In genomic region chr17:75208164-75208698, GRCm38 (mm10) we compare ENCODE assay signal across 27 mouse cellular contexts.
DNase-seq lines count a peak whose midpoint lies in the region; ATAC-seq and TF ChIP-seq lines count a peak whose summit lies in the region.
"Had no signal": no experiment of that assay in that cellular context is flagged by ENCODE, and none has a peak within 500 bp of the region (broad histone marks: within the 10 kb centered on the region; RNA-seq: fewer than 3 reads in every experiment).

No protein-coding gene starts in this region.

- peak overlapping the region; percentile 24; the same call in 1 of the 2 replicates for H3K27ac ChIP-seq in kidney, embryonic 14.5 days (ENCODE audit: low read depth, low read length)
- no peak overlapping the region for H3K27ac ChIP-seq in kidney, postnatal 0 days
- H3K27ac ChIP-seq in kidney, adult 2 months (ENCODE audit: insufficient read depth, low read depth, low read length) = no peak overlapping the region
- no peak overlapping the region for H3K27ac ChIP-seq in limb, embryonic 14.5 days (replicated peaks; ENCODE audit: low read depth, low read length)
- H3K27ac ChIP-seq in limb, embryonic 10.5 days = no peak overlapping the region
- H3K27ac ChIP-seq: embryonic facial prominence, embryonic 12.5 days; embryonic facial prominence, embryonic 15.5 days; heart, embryonic 15.5 days; hindbrain, embryonic 10.5 days; hindbrain, embryonic 13.5 days had no signal

- peak; percentile 22 for DNase-seq in embryo, embryonic 11 days
- no peak for DNase-seq in embryo, embryonic 10.5 days (ENCODE audit: low spot score)
- no peak for DNase-seq in kidney, postnatal 25 days
- DNase-seq in kidney, postnatal 0 days (ENCODE audit: low spot score) = peak; percentile 85
- DNase-seq in kidney, adult 2 months = no peak
- DNase-seq in limb, embryonic 14.5 days (ENCODE audit: low spot score) = peak; percentile 49
- DNase-seq in limb, embryonic 10.5 days (ENCODE audit: low spot score) = no peak
- DNase-seq: adrenal gland, adult 8-10 months; adrenal gland, postnatal 36 days; cerebellum, adult 18-20 months; cerebellum, adult 9-10 months; cerebellum, postnatal 14 days; forebrain, postnatal 0 days; gastrocnemius, postnatal 25 days; heart, adult 18-20 months; heart, postnatal 10 days; heart, postnatal 36 days had no signal

- no peaks in the 10 kb centered on the region for H3K9me3 ChIP-seq in kidney, embryonic 14.5 days (ENCODE audit: control insufficient read depth, low read length)
- H3K9me3 ChIP-seq in kidney, postnatal 0 days (replicated peaks; ENCODE audit: low read length) = no peaks in the 10 kb centered on the region
- no peaks in the 10 kb centered on the region for H3K9me3 ChIP-seq in limb, embryonic 14.5 days (ENCODE audit: control insufficient read depth, low read length)
- H3K9me3 ChIP-seq in limb, embryonic 10.5 days (replicated peaks) = no peaks in the 10 kb centered on the region
- H3K9me3 ChIP-seq: embryonic facial prominence, embryonic 12.5 days; embryonic facial prominence, embryonic 15.5 days; heart, embryonic 12.5 days; heart, embryonic 15.5 days; hindbrain, embryonic 10.5 days; hindbrain, embryonic 13.5 days had no signal

- TF ChIP-seq POLR2A in kidney, adult 2 months (IDR thresholded peaks at IDR 0.05; ENCODE audit: low read depth, low read length) = no peak
- no peak for TF ChIP-seq POLR2A in limb, embryonic 14.5 days (IDR thresholded peaks at IDR 0.05; ENCODE audit: borderline replicate concordance, extremely low read depth, insufficient read depth, insufficient read length)

- no peaks in the 10 kb centered on the region for H3K27me3 ChIP-seq in kidney, embryonic 14.5 days (ENCODE audit: control insufficient read depth, insufficient read depth, low read length)
- H3K27me3 ChIP-seq in kidney, postnatal 0 days (ENCODE audit: insufficient read depth, low read length) = no peaks in the 10 kb centered on the region
- no peaks in the 10 kb centered on the region for H3K27me3 ChIP-seq in kidney, adult 2 months (replicated peaks; ENCODE audit: control insufficient read depth, insufficient read depth, low read length)
- H3K27me3 ChIP-seq in limb, embryonic 14.5 days (ENCODE audit: control insufficient read depth, insufficient read depth, low read length) = no peaks in the 10 kb centered on the region
- H3K27me3 ChIP-seq in limb, embryonic 10.5 days (ENCODE audit: low read depth, poor library complexity, severe bottlenecking) = no peaks in the 10 kb centered on the region
- H3K27me3 ChIP-seq: embryonic facial prominence, embryonic 12.5 days; embryonic facial prominence, embryonic 15.5 days; heart, embryonic 12.5 days; heart, embryonic 15.5 days; hindbrain, embryonic 13.5 days had no signal

- H3K4me1 ChIP-seq in kidney, embryonic 14.5 days (ENCODE audit: control insufficient read depth, insufficient read depth, low read length) = peaks cover 19% of the 10 kb centered on the region
- no peaks in the 10 kb centered on the region for H3K4me1 ChIP-seq in kidney, postnatal 0 days (replicated peaks; ENCODE audit: insufficient read depth, low read length)
- H3K4me1 ChIP-seq in kidney, adult 2 months (ENCODE audit: control insufficient read depth, insufficient read depth, low read length) = no peaks in the 10 kb centered on the region
- peaks cover 3% of the 10 kb centered on the region for H3K4me1 ChIP-seq in limb, embryonic 14.5 days (ENCODE audit: control insufficient read depth, insufficient read depth, low read length)
- peaks cover 24% of the 10 kb centered on the region for H3K4me1 ChIP-seq in limb, embryonic 10.5 days
- H3K4me1 ChIP-seq: hindbrain, embryonic 10.5 days; hindbrain, embryonic 13.5 days had no signal

- no peak for TF ChIP-seq CTCF in kidney, postnatal 0 days (IDR thresholded peaks at IDR 0.05; ENCODE audit: low read depth)
- TF ChIP-seq CTCF in kidney, adult 2 months (conservative IDR thresholded peaks at IDR 0.05; ENCODE audit: insufficient read depth, insufficient read length, low read depth, low read length) = no peak

- H3K36me3 ChIP-seq in kidney, embryonic 14.5 days (ENCODE audit: control insufficient read depth, insufficient read depth, low read length) = no peaks in the 10 kb centered on the region
- H3K36me3 ChIP-seq in kidney, postnatal 0 days (ENCODE audit: insufficient read depth, low read length) = no peaks in the 10 kb centered on the region
- H3K36me3 ChIP-seq in kidney, adult 2 months (ENCODE audit: control insufficient read depth, insufficient read depth, low read length) = no peaks in the 10 kb centered on the region
- H3K36me3 ChIP-seq in limb, embryonic 14.5 days (ENCODE audit: control insufficient read depth, insufficient read depth, low read length) = peaks cover 4% of the 10 kb centered on the region; the same call in 1 of the 2 replicates
- H3K36me3 ChIP-seq in limb, embryonic 10.5 days = no peaks in the 10 kb centered on the region
- H3K36me3 ChIP-seq: embryonic facial prominence, embryonic 12.5 days; heart, embryonic 15.5 days; hindbrain, embryonic 10.5 days; hindbrain, embryonic 13.5 days had no signal

- H3K9ac ChIP-seq in kidney, embryonic 14.5 days (ENCODE audit: low read depth, low read length) = no peak overlapping the region
- no peak overlapping the region for H3K9ac ChIP-seq in kidney, postnatal 0 days (ENCODE audit: low read depth, low read length)
- no peak overlapping the region for H3K9ac ChIP-seq in limb, embryonic 14.5 days (ENCODE audit: low read depth, low read length, severe bottlenecking)
- H3K9ac ChIP-seq: embryonic facial prominence, embryonic 12.5 days; embryonic facial prominence, embryonic 15.5 days; forebrain, postnatal 0 days; heart, embryonic 12.5 days; heart, embryonic 15.5 days; hindbrain, embryonic 13.5 days had no signal

- 35% methylated on average over 7 of the region's 7 CpGs for WGBS in kidney, embryonic 14.5 days
- WGBS in kidney, postnatal 0 days = 37% methylated on average over 7 of the region's 7 CpGs
- 55% methylated on average over 7 of the region's 7 CpGs for WGBS in kidney, adult 2 months
- 37% methylated on average over 7 of the region's 7 CpGs for WGBS in limb, embryonic 14.5 days
- WGBS in limb, embryonic 10.5 days = 52% methylated on average over 7 of the region's 7 CpGs

- peak; percentile 77; the same call in 1 of the 2 replicates for ATAC-seq in kidney, embryonic 14.5 days (ENCODE audit: low FRiP score, low TSS enrichment)
- ATAC-seq in kidney, postnatal 0 days (replicated peaks; ENCODE audit: low FRiP score, low read depth) = no peak
- ATAC-seq in limb, embryonic 14.5 days (ENCODE audit: low FRiP score, low read depth) = no peak; the same call in 1 of the 2 replicates
- ATAC-seq: activated CD4-positive, CD25-positive, alpha-beta regulatory T cell, adult 4 months; forebrain, embryonic 14.5 days; forebrain, postnatal 0 days; hindbrain, embryonic 16.5 days had no signal

- no peak overlapping the region for H3K4me2 ChIP-seq in kidney, embryonic 14.5 days (replicated peaks; ENCODE audit: low read depth, low read length)
- H3K4me2 ChIP-seq in kidney, postnatal 0 days (ENCODE audit: low read length) = no peak overlapping the region
- H3K4me2 ChIP-seq in limb, embryonic 14.5 days (replicated peaks; ENCODE audit: low read depth, low read length, severe bottlenecking) = no peak overlapping the region
- H3K4me2 ChIP-seq: embryonic facial prominence, embryonic 12.5 days; embryonic facial prominence, embryonic 15.5 days; heart, embryonic 12.5 days; heart, embryonic 15.5 days; hindbrain, embryonic 13.5 days had no signal

- no peak overlapping the region for H3K4me3 ChIP-seq in kidney, embryonic 14.5 days (ENCODE audit: low read length)
- no peak overlapping the region for H3K4me3 ChIP-seq in kidney, postnatal 0 days (replicated peaks; ENCODE audit: low read depth, low read length)
- no peak overlapping the region for H3K4me3 ChIP-seq in kidney, adult 2 months (ENCODE audit: insufficient read depth, low read depth, low read length)
- H3K4me3 ChIP-seq in limb, embryonic 14.5 days (replicated peaks; ENCODE audit: low read length) = no peak overlapping the region
- H3K4me3 ChIP-seq in limb, embryonic 10.5 days = no peak overlapping the region
- H3K4me3 ChIP-seq: embryonic facial prominence, embryonic 12.5 days; embryonic facial prominence, embryonic 15.5 days; heart, embryonic 12.5 days; heart, embryonic 15.5 days; hindbrain, embryonic 10.5 days; hindbrain, embryonic 13.5 days had no signal

Comparison
In these comparisons a context has a peak if more than half of its experiments do, and no peak if none do; other contexts are left out.
1. DNase-seq: peak in embryo, embryonic 11 days (single experiment), kidney, postnatal 0 days (single experiment) and limb, embryonic 14.5 days (single experiment); none in embryo, embryonic 10.5 days (single experiment), kidney, postnatal 25 days (0 of 2), kidney, adult 2 months (single experiment) and limb, embryonic 10.5 days (single experiment).